Mouse (Mus musculus): ENCODE measurements around the gene Tex36. TPM values are rescaled to one million over a fixed set of nuclear protein-coding genes. Genes with fewer than 3 reads are reported as not detected.

Gene Tex36
- 0.16 TPM in 1 of 2 replicates, not detected in the other for polyA plus RNA-seq (2014; fragmentation: Nextera tagmentation; extraction: Ambion mirVana)

- H3K9me3 ChIP-seq (ENCODE audit: control insufficient read depth, low read length): no peaks in the 10 kb centered on the region
- no peak within 1 kb of the TSS for H3K27ac ChIP-seq (replicated peaks; ENCODE audit: low read depth, low read length)
- no peak within 1 kb of the TSS for H3K4me3 ChIP-seq (ENCODE audit: low read depth, low read length)
- H3K36me3 ChIP-seq (ENCODE audit: control insufficient read depth, insufficient read depth, low read length): no peaks in the 10 kb centered on the region
- no peak for DNase-seq (ENCODE audit: low spot score)
- H3K27me3 ChIP-seq (ENCODE audit: control insufficient read depth, insufficient read depth, low read length): no peaks in the 10 kb centered on the region
- H3K4me1 ChIP-seq (ENCODE audit: control insufficient read depth, insufficient read depth, low read length): peaks cover 6% of the 10 kb centered on the region; the same call in 1 of the 2 replicates
- H3K9ac ChIP-seq (ENCODE audit: low read length): no peak within 1 kb of the TSS
- ATAC-seq (ENCODE audit: insufficient number of reproducible peaks, low FRiP score, low TSS enrichment, low read depth): no peak
- no peak within 1 kb of the TSS for H3K4me2 ChIP-seq (ENCODE audit: low read depth, severe bottlenecking)
- WGBS: 47% methylated on average over 2 of the region's 2 CpGs
These were observed at the start of gene Tex36 for GRCm38 (mm10) chr7:133602058-133602457. Tex36 (minus strand) TSS chr7:133602158.

- H3K4me2 ChIP-seq (ENCODE audit: low read depth, severe bottlenecking): no peak overlapping the region
These were observed 43.8 kb upstream of the Tex36 start for GRCm38 (mm10) chr7:133645716-133646115.

GRCm38 (mm10) chr7:133638821-133639220 is 36.9 kb upstream of the Tex36 start:
- H3K36me3 ChIP-seq (ENCODE audit: control insufficient read depth, insufficient read depth, low read length): peaks cover 19% of the 10 kb centered on the region
- no peaks in the 10 kb centered on the region for H3K27me3 ChIP-seq (ENCODE audit: control insufficient read depth, insufficient read depth, low read length)
- 90% methylated on average over 13 of the region's 13 CpGs for WGBS
- H3K4me1 ChIP-seq (ENCODE audit: control insufficient read depth, insufficient read depth, low read length): peaks cover 13% of the 10 kb centered on the region; the same call in 1 of the 2 replicates
- no peak overlapping the region for H3K4me3 ChIP-seq (ENCODE audit: low read depth, low read length)
- no peak overlapping the region for H3K9ac ChIP-seq (ENCODE audit: low read length)
- H3K4me2 ChIP-seq (ENCODE audit: low read depth, severe bottlenecking): peak overlapping the region; percentile 57; the same call in 1 of the 2 replicates
- H3K27ac ChIP-seq (replicated peaks; ENCODE audit: low read depth, low read length): no peak overlapping the region
- no peak for ATAC-seq (ENCODE audit: insufficient number of reproducible peaks, low FRiP score, low TSS enrichment, low read depth)
- DNase-seq (ENCODE audit: low spot score): no peak
- H3K9me3 ChIP-seq (ENCODE audit: control insufficient read depth, low read length): no peaks in the 10 kb centered on the region

More at GRCm38 (mm10) chr7:133645716-133646115, 43.8 kb upstream of the Tex36 start:
- no peaks in the 10 kb centered on the region for H3K27me3 ChIP-seq (ENCODE audit: control insufficient read depth, insufficient read depth, low read length)
- H3K4me3 ChIP-seq (ENCODE audit: low read depth, low read length): no peak overlapping the region
- H3K27ac ChIP-seq (replicated peaks; ENCODE audit: low read depth, low read length): no peak overlapping the region
- DNase-seq (ENCODE audit: low spot score) (no peak), ATAC-seq (ENCODE audit: insufficient number of reproducible peaks, low FRiP score, low TSS enrichment, low read depth) (no peak)
- WGBS: 92% methylated on average over 6 of the region's 6 CpGs
- no peaks in the 10 kb centered on the region for H3K9me3 ChIP-seq (ENCODE audit: control insufficient read depth, low read length)
- H3K9ac ChIP-seq (ENCODE audit: low read length): no peak overlapping the region
- H3K36me3 ChIP-seq (ENCODE audit: control insufficient read depth, insufficient read depth, low read length): peaks cover 40% of the 10 kb centered on the region
- H3K4me1 ChIP-seq (ENCODE audit: control insufficient read depth, insufficient read depth, low read length): no peaks in the 10 kb centered on the region

- no peaks in the 10 kb centered on the region for H3K27me3 ChIP-seq (ENCODE audit: control insufficient read depth, insufficient read depth, low read length)
- H3K4me2 ChIP-seq (ENCODE audit: low read depth, severe bottlenecking): peak overlapping the region; percentile 57
- peaks cover 14% of the 10 kb centered on the region for H3K36me3 ChIP-seq (ENCODE audit: control insufficient read depth, insufficient read depth, low read length)
- peak overlapping the region; percentile 79 for H3K9ac ChIP-seq (ENCODE audit: low read length)
- WGBS: 12% methylated on average over 13 of the region's 13 CpGs
- H3K4me3 ChIP-seq (ENCODE audit: low read depth, low read length): peak overlapping the region; percentile 80
- ATAC-seq (ENCODE audit: insufficient number of reproducible peaks, low FRiP score, low TSS enrichment, low read depth) (no peak), DNase-seq (ENCODE audit: low spot score) (no peak)
- H3K9me3 ChIP-seq (ENCODE audit: control insufficient read depth, low read length): no peaks in the 10 kb centered on the region
- H3K4me1 ChIP-seq (ENCODE audit: control insufficient read depth, insufficient read depth, low read length): peaks cover 13% of the 10 kb centered on the region; the same call in 1 of the 2 replicates
- H3K27ac ChIP-seq (replicated peaks; ENCODE audit: low read depth, low read length): no peak overlapping the region
These were observed 36.3 kb upstream of the Tex36 start for GRCm38 (mm10) chr7:133638306-133638705.

- no peaks in the 10 kb centered on the region for H3K27me3 ChIP-seq (ENCODE audit: control insufficient read depth, insufficient read depth, low read length)
These were observed 35.7 kb upstream of the Tex36 start, which contains the start of gene Edrf1 for GRCm38 (mm10) chr7:133637361-133638305. Edrf1 (plus strand) TSS chr7:133637543.

GRCm38 (mm10) chr7:133636738-133637352 is 34.9 kb upstream of the Tex36 start:
- H3K36me3 ChIP-seq (ENCODE audit: control insufficient read depth, insufficient read depth, low read length): peaks cover 7% of the 10 kb centered on the region
- 1% methylated on average over 21 of the region's 21 CpGs for WGBS
- ATAC-seq (ENCODE audit: insufficient number of reproducible peaks, low FRiP score, low TSS enrichment, low read depth): peak; percentile 31; the same call in 1 of the 2 replicates

More at GRCm38 (mm10) chr7:133637361-133638305, 35.7 kb upstream of the Tex36 start, which contains the start of gene Edrf1:
- under 1% methylated on average over 78 of the region's 81 CpGs for WGBS
- Histone ChIP-seq H3K36me3 (ENCODE audit: control insufficient read depth, insufficient read depth, low read length) (peaks cover 12% of the 10 kb centered on the region), H3K4me1 (ENCODE audit: control insufficient read depth, insufficient read depth, low read length) (peaks cover 13% of the 10 kb centered on the region; the same call in 1 of the 2 replicates), H3K9me3 (ENCODE audit: control insufficient read depth, low read length) (no peaks in the 10 kb centered on the region), H3K27ac (replicated peaks; ENCODE audit: low read depth, low read length) (peak within 1 kb of the TSS; percentile 84), H3K9ac (ENCODE audit: low read length) (peak within 1 kb of the TSS; percentile 85), H3K4me2 (ENCODE audit: low read depth, severe bottlenecking) (peak within 1 kb of the TSS; percentile 57), H3K4me3 (ENCODE audit: low read depth, low read length) (peak within 1 kb of the TSS; percentile 80)
- ATAC-seq (ENCODE audit: insufficient number of reproducible peaks, low FRiP score, low TSS enrichment, low read depth): peak; percentile 95
- DNase-seq (ENCODE audit: low spot score): peak; percentile 99

GRCm38 (mm10) chr7:133634932-133635650 is 33.1 kb upstream of the Tex36 start:
- Histone ChIP-seq H3K9ac (ENCODE audit: low read length) (no peak overlapping the region), H3K4me1 (ENCODE audit: control insufficient read depth, insufficient read depth, low read length) (peaks cover 13% of the 10 kb centered on the region; the same call in 1 of the 2 replicates), H3K27ac (replicated peaks; ENCODE audit: low read depth, low read length) (peak overlapping the region; percentile 83), H3K4me2 (ENCODE audit: low read depth, severe bottlenecking) (no peak overlapping the region), H3K36me3 (ENCODE audit: control insufficient read depth, insufficient read depth, low read length) (0 out of 2 replicates have a peak, but pooled peaks cover 2% of the 10 kb centered on the region), H3K9me3 (ENCODE audit: control insufficient read depth, low read length) (no peaks in the 10 kb centered on the region), H3K4me3 (ENCODE audit: low read depth, low read length) (no peak overlapping the region), H3K27me3 (ENCODE audit: control insufficient read depth, insufficient read depth, low read length) (no peaks in the 10 kb centered on the region)
- WGBS: 20% methylated on average over 11 of the region's 12 CpGs
- peak; percentile 69 for DNase-seq (ENCODE audit: low spot score)
- ATAC-seq (ENCODE audit: insufficient number of reproducible peaks, low FRiP score, low TSS enrichment, low read depth): 0 out of 2 replicates have a peak, but pooled peaks have one; percentile 25

More at GRCm38 (mm10) chr7:133636738-133637352, 34.9 kb upstream of the Tex36 start:
- Histone ChIP-seq H3K4me2 (ENCODE audit: low read depth, severe bottlenecking) (peak overlapping the region; percentile 57), H3K4me1 (ENCODE audit: control insufficient read depth, insufficient read depth, low read length) (peaks cover 13% of the 10 kb centered on the region; the same call in 1 of the 2 replicates), H3K27ac (replicated peaks; ENCODE audit: low read depth, low read length) (peak overlapping the region; percentile 84), H3K27me3 (ENCODE audit: control insufficient read depth, insufficient read depth, low read length) (no peaks in the 10 kb centered on the region), H3K9ac (ENCODE audit: low read length) (peak overlapping the region; percentile 85), H3K9me3 (ENCODE audit: control insufficient read depth, low read length) (no peaks in the 10 kb centered on the region), H3K4me3 (ENCODE audit: low read depth, low read length) (peak overlapping the region; percentile 80)
- peak; percentile 97 for DNase-seq (ENCODE audit: low spot score)
